Mouse (Mus musculus): ENCODE data around the gene Hes5.

Gene Hes5

DNA sequence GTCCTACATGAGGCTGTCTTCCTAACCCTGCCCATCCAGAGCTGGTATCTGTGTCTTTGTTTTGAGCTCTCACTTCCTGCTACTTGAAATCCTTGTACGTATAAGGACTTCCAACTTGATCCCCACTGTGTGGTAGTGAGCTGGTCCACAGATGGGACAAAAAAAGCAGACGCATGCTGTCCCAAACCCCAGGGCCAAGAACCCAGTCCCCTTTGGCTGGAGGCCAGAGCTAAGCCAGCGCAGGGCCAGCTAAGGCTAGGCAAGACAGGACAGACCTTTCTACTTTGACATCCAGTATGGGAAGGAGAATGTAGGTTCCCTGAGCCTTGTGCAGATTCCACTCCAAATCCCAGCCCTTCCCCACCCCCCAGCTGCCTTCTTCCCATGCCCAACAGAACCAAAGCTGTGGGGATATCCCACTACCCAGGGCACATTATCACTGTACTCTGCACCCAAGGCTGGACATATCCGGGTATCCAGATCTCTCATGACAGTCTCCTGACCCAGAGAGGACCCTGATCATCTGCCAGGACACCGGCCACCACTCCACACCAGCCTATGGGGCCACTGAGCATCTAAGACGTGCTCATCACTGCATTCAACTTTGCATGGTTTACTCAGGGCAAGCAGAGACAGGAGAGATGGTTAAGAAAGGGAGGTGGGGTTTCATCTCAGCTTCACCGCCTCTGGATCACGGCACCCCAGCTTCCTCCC, 50.7 kb downstream of the Hes5 start:
- no peak for DNase-seq (ENCODE audit: low spot score in 2 of 2)
